In genomic region chr1:176929710-176930109, GRCm38 (mm10) we compare ENCODE assay signal across 12 mouse cellular contexts.
DNase-seq lines count a peak whose midpoint lies in the region; ATAC-seq and TF ChIP-seq lines count a peak whose summit lies in the region.
"Had no signal": no experiment of that assay in that cellular context is flagged by ENCODE, and none has a peak within 500 bp of the region (broad histone marks: within the 10 kb centered on the region; RNA-seq: fewer than 3 reads in every experiment).

No protein-coding gene starts in this region.

- H3K4me2 ChIP-seq in liver, embryonic 16.5 days (ENCODE audit: low read depth, low read length): no peak overlapping the region
- H3K4me2 ChIP-seq in liver, postnatal 0 days (ENCODE audit: low read depth, low read length): no peak overlapping the region
- H3K4me2 ChIP-seq in forebrain, embryonic 15.5 days (replicated peaks): peak overlapping the region; percentile 23
- H3K4me2 ChIP-seq: embryonic facial prominence, embryonic 13.5 days; heart, embryonic 13.5 days had no signal

- H3K4me1 ChIP-seq in liver, embryonic 16.5 days (ENCODE audit: control insufficient read depth, low read depth, low read length): no peaks in the 10 kb centered on the region
- no peaks in the 10 kb centered on the region for H3K4me1 ChIP-seq in liver, postnatal 0 days (ENCODE audit: insufficient read depth)
- H3K4me1 ChIP-seq in forebrain, embryonic 15.5 days: peaks cover 54% of the 10 kb centered on the region
- H3K4me1 ChIP-seq in heart, embryonic 10.5 days: peaks cover 8% of the 10 kb centered on the region; the same call in 1 of the 2 replicates

- H3K27me3 ChIP-seq in liver, embryonic 16.5 days (ENCODE audit: control insufficient read depth, insufficient read depth, low read depth, low read length): no peaks in the 10 kb centered on the region
- H3K27me3 ChIP-seq in liver, postnatal 0 days (ENCODE audit: insufficient read depth, low read length): no peaks in the 10 kb centered on the region
- H3K27me3 ChIP-seq in forebrain, embryonic 15.5 days: no peaks in the 10 kb centered on the region
- H3K27me3 ChIP-seq in heart, embryonic 10.5 days (ENCODE audit: insufficient read depth, poor library complexity, severe bottlenecking): no peaks in the 10 kb centered on the region
- H3K27me3 ChIP-seq: embryonic facial prominence, embryonic 13.5 days; heart, embryonic 13.5 days had no signal

- H3K4me3 ChIP-seq in liver, embryonic 16.5 days (ENCODE audit: low read depth, low read length): no peak overlapping the region
- H3K4me3 ChIP-seq in liver, postnatal 0 days (ENCODE audit: low read depth, low read length): no peak overlapping the region
- 0 out of 2 replicates have a peak overlapping the region, but pooled peaks have one; percentile 4 for H3K4me3 ChIP-seq in forebrain, embryonic 15.5 days
- H3K4me3 ChIP-seq in heart, embryonic 10.5 days: no peak overlapping the region
- H3K4me3 ChIP-seq: embryonic facial prominence, embryonic 13.5 days; heart, embryonic 13.5 days had no signal

- no peaks in the 10 kb centered on the region for H3K36me3 ChIP-seq in liver, embryonic 16.5 days (ENCODE audit: control insufficient read depth, insufficient read depth)
- no peaks in the 10 kb centered on the region for H3K36me3 ChIP-seq in liver, postnatal 0 days (replicated peaks; ENCODE audit: insufficient read depth, low read length)
- no peaks in the 10 kb centered on the region for H3K36me3 ChIP-seq in forebrain, embryonic 15.5 days
- no peaks in the 10 kb centered on the region for H3K36me3 ChIP-seq in heart, embryonic 10.5 days
- H3K36me3 ChIP-seq: embryonic facial prominence, embryonic 13.5 days; heart, embryonic 13.5 days had no signal

- DNase-seq in liver, postnatal 0 days: no peak
- DNase-seq in layer of hippocampus, postnatal 10 days (ENCODE audit: low spot score in 2 of 2): peak; percentile 58 to 70
- DNase-seq in retina, postnatal 1 day: peak; percentile 72
- no peak for DNase-seq in heart, embryonic 10.5 days (ENCODE audit: low spot score)
- DNase-seq in ovary, postnatal 36 days (ENCODE audit: low spot score): no peak
- DNase-seq in heart, adult 11 months: no peak

- no peaks in the 10 kb centered on the region for H3K9me3 ChIP-seq in liver, embryonic 16.5 days (replicated peaks; ENCODE audit: control insufficient read depth, low read length)
- no peaks in the 10 kb centered on the region for H3K9me3 ChIP-seq in liver, postnatal 0 days (ENCODE audit: low read length)
- no peaks in the 10 kb centered on the region for H3K9me3 ChIP-seq in forebrain, embryonic 15.5 days
- no peaks in the 10 kb centered on the region for H3K9me3 ChIP-seq in heart, embryonic 10.5 days
- H3K9me3 ChIP-seq: embryonic facial prominence, embryonic 13.5 days; heart, embryonic 13.5 days had no signal

- TF ChIP-seq EP300 in liver, postnatal 0 days (IDR thresholded peaks at IDR 0.05; ENCODE audit: low read depth): no peak

- no peak overlapping the region for H3K9ac ChIP-seq in liver, embryonic 16.5 days (ENCODE audit: low read depth, low read length)
- H3K9ac ChIP-seq in liver, postnatal 0 days (replicated peaks): no peak overlapping the region
- peak overlapping the region; percentile 32; the same call in 1 of the 2 replicates for H3K9ac ChIP-seq in forebrain, embryonic 15.5 days (replicated peaks)
- H3K9ac ChIP-seq: embryonic facial prominence, embryonic 13.5 days; heart, embryonic 13.5 days had no signal

- TF ChIP-seq CTCF in liver, postnatal 0 days (IDR thresholded peaks at IDR 0.05; ENCODE audit: low read depth): no peak

- WGBS in liver, embryonic 16.5 days (ENCODE audit: insufficient replicate concordance): 65% methylated on average over 8 of the region's 8 CpGs
- 79% methylated on average over 8 of the region's 8 CpGs for WGBS in liver, postnatal 0 days (ENCODE audit: insufficient replicate concordance)
- 52% methylated on average over 8 of the region's 8 CpGs for WGBS in forebrain, embryonic 15.5 days
- 92% methylated on average over 8 of the region's 8 CpGs for WGBS in heart, embryonic 10.5 days

- no peak overlapping the region for H3K27ac ChIP-seq in liver, embryonic 16.5 days (ENCODE audit: low read length)
- no peak overlapping the region for H3K27ac ChIP-seq in liver, postnatal 0 days (ENCODE audit: low read depth)
- peak overlapping the region; percentile 95 for H3K27ac ChIP-seq in forebrain, embryonic 15.5 days (replicated peaks)
- no peak overlapping the region for H3K27ac ChIP-seq in heart, embryonic 10.5 days
- H3K27ac ChIP-seq: embryonic facial prominence, embryonic 13.5 days; heart, embryonic 13.5 days had no signal

- peak; percentile 37; the same call in 1 of the 2 replicates for ATAC-seq in liver, embryonic 16.5 days (ENCODE audit: low read depth)
- ATAC-seq in liver, postnatal 0 days: no peak
- ATAC-seq in forebrain, embryonic 15.5 days (replicated peaks): peak; percentile 75
- ATAC-seq: CD4-positive, CD25-positive, alpha-beta regulatory T cell, adult 4 months; lung, postnatal 0 days had no signal

Comparison
In these comparisons a context has a peak if more than half of its experiments do, and no peak if none do; other contexts are left out.
1. DNase-seq: peak in layer of hippocampus, postnatal 10 days (2 of 2) and retina, postnatal 1 day (single experiment); none in liver, postnatal 0 days (single experiment), heart, embryonic 10.5 days (single experiment), ovary, postnatal 36 days (single experiment) and heart, adult 11 months (single experiment).